Comparison of ENCODE assay signal across 18 mouse cellular contexts in the genomic region with DNA sequence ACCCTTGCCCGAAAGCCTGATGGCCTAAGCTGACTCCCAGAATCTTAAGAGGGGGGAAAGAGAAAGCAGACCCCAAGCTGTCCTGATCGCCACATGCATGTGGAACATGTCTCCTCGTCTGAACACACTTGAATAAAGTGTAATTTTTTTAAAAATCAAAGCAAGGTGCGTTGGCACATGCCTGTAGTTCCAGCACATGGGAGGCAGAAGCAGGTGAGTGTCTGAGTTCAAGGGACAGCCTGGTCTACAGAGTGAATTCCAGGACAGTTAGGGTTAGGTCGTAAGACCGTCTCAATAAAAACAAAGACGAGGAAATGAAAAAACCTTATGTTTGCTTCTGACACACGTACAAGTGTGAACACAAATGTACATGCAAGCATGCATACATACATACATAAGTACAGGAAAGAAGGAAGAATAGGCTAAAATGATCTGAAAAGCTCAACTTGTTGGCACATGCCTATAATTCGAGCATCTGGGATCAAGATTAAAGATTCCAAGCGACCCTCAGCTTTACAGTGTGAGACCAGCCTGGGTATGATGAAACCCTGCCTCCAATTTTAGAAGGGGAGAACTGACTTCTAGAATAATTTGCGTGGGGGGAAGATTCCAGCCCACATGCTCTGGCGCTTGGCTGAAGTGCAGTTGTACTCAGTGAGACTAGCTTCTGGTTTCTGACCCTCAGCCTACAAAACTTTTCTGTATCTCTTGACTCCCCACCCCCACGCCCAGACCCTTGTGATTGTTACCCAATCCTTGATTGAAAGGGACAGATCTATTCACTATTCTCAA. TPM values are rescaled to one million over a fixed set of nuclear protein-coding genes. Genes with fewer than 3 reads are reported as not detected.
DNase-seq lines count a peak whose midpoint lies in the region.
"Had no signal": no experiment of that assay in that cellular context is flagged by ENCODE, and none has a peak within 500 bp of the region (broad histone marks: within the 10 kb centered on the region; RNA-seq: fewer than 3 reads in every experiment).

No protein-coding gene starts in this region.

- peak; percentile 6 to 15 for DNase-seq in heart, adult 18-20 months
- DNase-seq in heart, adult 8-10 months (ENCODE audit: low spot score) = no peak
- peak; percentile 22 for DNase-seq in layer of hippocampus, adult 11-12 months (ENCODE audit: low spot score)
- DNase-seq in layer of hippocampus, adult 9-11 months = no peak
- DNase-seq in thymus, postnatal 14 days = peak; percentile 5
- no peak for DNase-seq in thymus, adult 18-20 months
- DNase-seq in testis, postnatal 14 days (ENCODE audit: low spot score) = no peak
- DNase-seq: adrenal gland, postnatal 10 days; cerebellum, adult 11 months; cerebellum, adult 8-10 months; cerebellum, postnatal 14 days; embryo, embryonic 11 days; gastrocnemius, postnatal 10 days had no signal

RNA-seq across cellular contexts. Expression of gene Rxfp4, which starts 2.0 kb away (rescaled TPM):
- not detected for total RNA-seq in heart, adult 18-20 months (2021)
- under 1 TPM in 1 of 4 experiments, not detected in 3; 0.23 TPM for total RNA-seq in heart, adult 8-10 months (2022)
- total RNA-seq: adrenal gland, postnatal 10 days; adrenal gland, postnatal 4 days; common myeloid progenitor, adult 5-6 weeks; G1E; gastrocnemius, postnatal 10 days; gastrocnemius, postnatal 4 days; hindbrain, postnatal 0 days had no signal

RNA-seq across cellular contexts. Expression of gene Khdc4, which starts 34.7 kb away (rescaled TPM):
- 10 to 100 TPM; 25.7 to 26.3 TPM for total RNA-seq in heart, adult 18-20 months (2021)
- total RNA-seq in heart, adult 8-10 months (2022) = 10 to 100 TPM; 26.3 to 31.5 (median 27.8) TPM

RNA-seq across cellular contexts. Expression of gene Arhgef2, which starts 45.1 kb away (rescaled TPM):
- 10 to 100 TPM; 32.3 to 32.9 TPM for total RNA-seq in heart, adult 18-20 months (2021)
- 10 to 100 TPM; 38.8 to 45.9 (median 41.4) TPM for total RNA-seq in heart, adult 8-10 months (2022)

Comparison
In these comparisons a context has a peak if more than half of its experiments do, and no peak if none do; other contexts are left out.
1. DNase-seq: peak in heart, adult 18-20 months (2 of 2), layer of hippocampus, adult 11-12 months (single experiment) and thymus, postnatal 14 days (single experiment); none in heart, adult 8-10 months (single experiment), layer of hippocampus, adult 9-11 months (single experiment), thymus, adult 18-20 months (0 of 2) and testis, postnatal 14 days (single experiment).